Mouse (Mus musculus): Measurements from ENCODE around the gene Arpc3.

Gene Arpc3

DNA sequence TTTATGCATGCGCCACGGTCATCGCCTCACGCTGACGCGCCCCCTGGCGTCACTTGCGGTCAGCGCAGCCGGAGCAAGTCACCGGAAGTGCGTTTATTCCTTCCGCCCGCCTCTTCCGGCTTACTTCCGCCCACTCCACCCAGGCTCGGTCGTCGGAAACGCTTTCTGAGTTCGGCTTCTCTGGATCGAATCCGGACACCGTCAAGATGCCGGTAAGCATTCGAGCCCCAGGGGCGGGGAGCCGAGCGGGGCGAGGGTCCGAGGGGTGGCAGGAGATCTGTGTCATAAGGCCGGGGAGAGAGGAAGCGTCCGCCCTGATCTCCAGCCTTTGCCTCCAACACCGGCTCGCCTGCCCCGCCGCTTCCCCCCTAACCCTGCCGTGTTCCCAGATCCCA, at the start of gene Arpc3:
Gene Arpc3 (plus strand): TSS at position 93 of the 395 bp plus-strand sequence.
- peak; percentile 94 to 95 for DNase-seq

DNA sequence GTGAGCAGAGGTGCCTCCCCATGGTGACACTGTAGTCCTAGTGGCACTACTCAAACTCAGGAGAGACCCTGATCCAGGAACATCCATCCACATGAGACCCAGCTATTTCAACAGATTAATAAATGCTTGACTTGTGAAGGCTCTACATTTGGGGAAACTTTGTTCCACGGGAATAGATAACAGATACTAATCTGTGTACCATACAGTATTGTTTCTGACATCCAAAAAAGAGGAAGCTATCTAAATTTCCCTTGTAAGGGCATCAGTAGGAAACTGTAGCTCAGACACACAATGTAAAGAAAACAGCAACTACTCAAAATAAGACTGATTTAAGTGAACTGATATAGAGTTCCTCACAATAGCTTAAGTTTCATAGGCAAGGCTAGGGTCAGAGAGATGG, 48.8 kb upstream of the Arpc3 start:
- no peak for DNase-seq

DNA sequence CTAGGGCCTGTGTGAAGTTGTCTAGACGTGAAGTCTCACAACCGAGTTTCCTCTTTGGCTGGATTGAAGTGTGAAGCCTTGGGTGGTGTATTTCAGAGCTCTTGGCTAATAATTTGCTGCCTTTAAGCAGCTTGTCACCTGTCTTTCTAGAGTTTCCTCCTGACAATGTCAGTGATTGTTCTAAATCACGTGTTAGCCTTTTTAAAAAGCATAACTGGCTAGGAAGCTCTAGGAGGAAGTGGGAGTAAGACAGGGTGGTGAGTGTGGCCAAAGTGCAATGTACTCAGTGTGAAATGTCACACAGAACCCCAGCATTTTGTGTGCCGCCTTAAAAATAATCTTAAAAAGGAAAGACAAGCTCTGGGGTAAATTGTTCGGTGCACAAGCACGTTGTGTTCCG, 47.9 kb upstream of the Arpc3 start:
- no peak for DNase-seq

DNA sequence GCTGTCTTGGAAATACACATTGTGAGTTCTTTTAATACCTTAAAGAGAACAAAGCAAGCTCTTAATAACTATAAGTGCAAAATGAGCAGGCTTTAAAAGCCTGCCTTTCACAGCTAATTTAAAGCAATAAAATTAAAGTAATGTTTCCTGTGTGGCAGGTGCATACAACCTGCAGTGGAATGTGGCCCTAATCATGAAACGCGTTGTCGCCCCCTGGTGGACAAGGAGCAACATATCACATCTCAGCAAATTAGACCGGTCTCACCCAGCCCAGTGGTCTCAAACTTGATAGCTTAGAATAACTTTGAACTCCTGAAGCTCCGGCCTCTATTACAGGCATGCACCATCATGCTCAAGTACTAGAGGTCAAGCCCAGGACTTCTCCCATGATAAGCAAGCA, 47.4 kb upstream of the Arpc3 start:
- peak; percentile 85 to 86 for DNase-seq

DNA sequence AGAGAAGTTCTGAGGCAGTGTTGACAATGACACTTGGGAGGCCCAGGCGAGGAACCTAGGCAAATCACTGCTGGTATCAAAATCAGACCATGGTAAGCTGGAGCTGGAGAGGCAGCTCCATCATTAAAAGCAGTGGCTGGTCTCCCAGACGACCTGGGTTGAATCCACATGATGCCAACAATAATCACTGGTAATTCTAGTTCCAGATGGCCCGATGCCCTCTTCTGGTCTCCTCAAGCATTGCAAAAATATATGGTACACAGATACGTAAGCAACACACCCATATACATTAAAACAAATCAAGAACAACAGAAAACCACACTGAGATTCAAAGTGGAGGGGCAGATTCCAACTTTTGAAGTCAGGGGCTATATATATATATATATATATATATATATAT, 45.9 kb upstream of the Arpc3 start:
- DNase-seq, result no peak

DNA sequence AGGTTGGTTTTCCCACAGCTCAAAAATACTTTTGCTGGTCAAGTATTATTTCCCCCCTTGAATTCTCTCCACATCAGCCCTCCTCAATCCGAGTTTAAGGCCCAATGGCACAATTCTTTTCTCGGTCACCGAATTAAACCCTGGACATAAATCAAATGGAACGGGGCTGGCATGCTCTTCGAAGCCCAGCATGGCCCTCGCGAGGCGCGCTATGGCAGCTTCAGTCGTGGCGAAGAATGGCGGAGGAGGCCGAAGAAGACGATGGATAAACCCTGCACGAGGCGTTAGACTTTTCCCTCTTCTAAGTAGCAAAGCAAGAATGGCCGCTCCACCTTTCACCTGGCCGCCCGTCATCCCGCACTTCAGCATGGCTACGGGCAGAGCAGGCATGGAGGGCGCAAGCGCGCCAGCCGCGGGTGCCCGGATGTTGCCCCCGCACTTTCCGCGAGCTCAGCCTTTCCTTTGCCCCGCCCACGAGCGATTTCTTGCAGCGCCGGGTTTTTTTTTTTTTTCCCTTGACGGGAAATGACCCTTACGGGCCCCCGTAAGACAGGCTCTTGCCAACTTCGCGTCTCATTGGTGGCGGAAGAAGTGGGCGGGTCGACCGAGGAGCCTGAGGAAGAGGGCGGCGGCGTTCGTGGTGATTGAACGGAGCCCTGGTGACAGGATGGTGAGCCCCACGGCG, 37.7 kb upstream of the Arpc3 start, which contains the start of the genes Rad9b and Vps29:
Gene Rad9b (minus strand): TSS at position 427 of the 685 bp plus-strand sequence.
Gene Vps29 (plus strand): TSS at position 563 of the 685 bp plus-strand sequence.
- peak; percentile 99 to 100 for DNase-seq

DNA sequence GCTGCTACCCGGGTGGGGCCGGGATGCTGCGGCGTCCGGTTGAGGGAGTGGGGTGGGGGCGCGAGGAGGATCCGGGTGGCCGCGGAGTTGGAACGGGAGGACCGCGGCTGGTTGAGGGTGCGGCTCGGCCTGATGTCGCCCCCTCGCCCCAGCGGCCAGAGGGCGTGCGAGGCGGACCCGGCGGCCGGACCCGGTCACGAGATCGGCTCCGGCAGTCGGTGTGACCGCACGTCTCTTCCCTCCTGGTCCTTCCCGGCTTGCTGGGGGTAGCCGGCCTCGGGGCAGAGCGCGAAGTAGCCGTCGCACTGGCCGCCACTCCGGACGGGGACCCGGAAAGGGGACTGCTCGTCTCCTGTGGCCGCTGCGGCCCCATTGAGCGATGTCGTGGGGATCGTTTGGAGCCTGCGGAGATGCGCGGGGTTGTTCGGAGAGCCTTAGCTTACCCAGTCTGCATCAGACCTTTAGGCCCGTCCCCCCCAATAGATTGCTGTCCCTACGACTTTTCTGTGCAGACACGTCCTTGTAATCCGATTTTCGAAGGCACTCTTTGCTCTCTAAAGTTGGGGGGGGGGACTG, 37.1 kb upstream of the Arpc3 start:
- DNase-seq, result no peak

DNA sequence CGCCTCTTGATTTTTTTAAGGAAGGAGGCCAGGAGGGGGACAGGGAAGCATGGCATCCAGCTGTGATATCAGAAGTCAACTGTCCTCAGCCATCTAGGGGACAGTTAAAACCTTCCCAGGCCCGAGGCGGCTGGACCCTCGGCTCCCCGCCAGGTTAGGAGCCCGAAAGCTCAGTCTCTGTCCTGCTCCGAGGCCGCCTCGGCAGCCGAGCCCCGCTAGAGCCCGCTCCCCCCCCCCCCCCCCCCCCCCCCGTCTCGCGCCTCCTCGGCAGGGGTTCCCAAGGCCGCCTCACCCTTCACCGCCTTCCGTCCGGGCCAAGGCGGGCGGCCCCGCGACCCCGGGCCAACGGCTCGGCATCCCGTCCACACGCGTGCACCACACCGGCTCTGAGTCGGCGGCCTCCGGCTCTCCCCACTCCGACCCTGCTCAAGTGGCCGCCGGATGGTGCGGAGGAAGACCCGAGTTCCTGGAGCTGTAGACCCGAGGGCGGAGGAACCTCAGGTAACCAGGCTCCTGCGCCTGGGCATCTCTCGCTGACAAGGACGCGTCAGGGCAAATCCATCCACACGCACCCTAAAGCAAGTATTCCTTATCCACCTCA, 20.0 kb upstream of the Arpc3 start, which contains the start of gene Gpn3:
Gene Gpn3 (plus strand): TSS at position 286 of the 601 bp plus-strand sequence.
- no peak for DNase-seq

DNA sequence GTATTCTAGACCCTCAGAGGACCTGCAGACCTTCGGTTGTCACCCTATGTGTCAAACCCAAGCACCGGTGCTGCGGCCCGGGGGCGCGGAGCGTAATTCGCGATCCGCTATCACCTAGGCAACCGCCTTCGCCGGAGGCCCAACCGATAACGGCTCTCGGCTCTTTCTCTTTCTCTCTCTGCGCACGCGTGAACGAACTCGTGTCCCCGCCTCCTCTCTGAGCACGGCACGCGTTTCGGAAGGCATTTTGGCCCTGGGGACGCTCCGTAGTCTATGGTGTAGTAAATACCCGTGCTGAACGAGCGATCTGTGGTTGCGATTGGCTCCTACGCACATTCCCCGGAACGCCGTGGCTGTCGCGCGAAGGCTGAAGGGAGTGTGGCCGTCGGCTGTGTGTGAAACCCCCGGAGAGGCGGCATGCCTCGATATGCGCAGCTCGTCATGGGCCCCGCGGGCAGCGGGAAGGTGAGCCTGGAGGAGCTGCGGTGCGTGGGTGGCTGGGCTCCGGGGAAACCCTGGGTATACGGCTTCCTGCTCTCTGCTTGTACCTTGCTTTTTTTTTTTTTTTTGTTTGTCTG, 19.4 kb upstream of the Arpc3 start, which contains the start of gene Fam216a:
Gene Fam216a (minus strand): TSS at position 173 of the 578 bp plus-strand sequence.
- peak; percentile 100 for DNase-seq

DNA sequence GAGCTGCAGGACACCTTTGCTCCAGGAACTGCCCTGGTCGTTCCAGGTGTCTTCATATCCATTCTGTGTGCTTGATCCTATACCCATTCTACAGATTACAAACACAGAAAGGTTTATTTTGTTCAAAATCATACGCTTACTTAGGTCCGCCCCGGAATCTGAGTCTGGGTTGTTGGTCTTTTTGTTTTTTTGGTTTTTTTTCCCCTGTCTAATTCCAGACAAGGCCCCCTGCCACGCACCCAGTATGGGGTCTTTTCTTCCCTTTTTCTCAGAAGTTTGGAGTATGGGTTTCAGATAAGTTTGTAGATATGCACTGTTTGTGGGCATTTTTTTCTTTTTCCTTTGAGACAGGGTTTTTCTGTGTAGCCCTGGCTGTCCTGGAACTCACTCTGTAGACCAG, 18.8 kb upstream of the Arpc3 start:
- DNase-seq, result no peak

DNA sequence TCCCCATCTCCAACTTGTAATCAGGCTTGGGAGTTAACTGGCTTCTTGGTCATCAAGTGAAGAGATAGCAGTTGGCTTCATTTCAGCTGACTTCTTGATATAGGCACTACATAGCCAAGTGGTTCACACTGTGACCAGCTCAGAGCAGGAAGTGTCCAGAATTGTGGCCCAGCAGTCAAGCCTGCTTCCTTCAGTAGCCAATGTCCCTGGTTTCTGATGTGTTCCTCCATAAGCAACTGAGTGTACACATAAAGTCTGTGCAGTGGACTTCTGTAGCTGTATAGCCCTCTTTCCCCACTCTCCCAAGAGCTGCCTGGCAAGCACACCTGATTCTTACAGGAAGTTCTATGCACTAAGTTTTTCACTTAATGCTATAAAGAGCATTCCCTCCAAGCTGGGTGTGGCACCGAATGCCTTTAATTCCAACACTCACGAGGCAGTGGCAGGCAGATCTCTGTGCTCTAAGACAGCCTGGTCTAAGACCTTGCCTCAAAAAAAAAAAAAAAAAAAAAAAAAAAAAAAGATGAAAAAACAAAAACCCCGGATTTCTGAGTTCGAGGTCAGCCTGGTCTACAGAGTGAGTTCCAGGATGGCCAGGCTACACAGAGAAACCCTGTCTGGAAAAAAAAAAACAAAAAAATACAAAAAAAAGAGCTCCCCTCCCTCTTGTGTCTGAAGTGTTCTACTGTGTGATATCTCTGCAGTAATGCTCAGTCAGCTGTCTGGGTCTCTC, 14.4 kb upstream of the Arpc3 start:
- DNase-seq, result no peak

DNA sequence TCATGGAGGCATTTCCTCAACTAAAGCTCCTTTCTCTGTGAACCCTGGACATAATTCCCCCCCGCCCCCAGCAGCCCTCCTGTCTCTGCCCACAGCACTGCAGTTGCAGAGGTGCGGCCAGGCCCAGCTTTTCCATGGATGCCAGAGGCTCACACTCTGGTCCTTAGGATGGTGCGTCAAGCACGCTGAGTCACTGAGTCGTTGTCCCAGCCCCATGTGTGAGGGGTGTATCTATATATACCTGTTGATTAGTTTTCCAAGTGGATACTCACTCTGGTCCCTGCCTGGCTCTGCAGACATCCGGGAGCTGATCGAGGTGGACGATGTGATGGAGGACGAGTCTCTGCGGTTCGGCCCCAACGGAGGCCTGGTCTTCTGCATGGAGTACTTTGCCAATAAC, 13.5 kb upstream of the Arpc3 start:
- DNase-seq, result no peak

DNA sequence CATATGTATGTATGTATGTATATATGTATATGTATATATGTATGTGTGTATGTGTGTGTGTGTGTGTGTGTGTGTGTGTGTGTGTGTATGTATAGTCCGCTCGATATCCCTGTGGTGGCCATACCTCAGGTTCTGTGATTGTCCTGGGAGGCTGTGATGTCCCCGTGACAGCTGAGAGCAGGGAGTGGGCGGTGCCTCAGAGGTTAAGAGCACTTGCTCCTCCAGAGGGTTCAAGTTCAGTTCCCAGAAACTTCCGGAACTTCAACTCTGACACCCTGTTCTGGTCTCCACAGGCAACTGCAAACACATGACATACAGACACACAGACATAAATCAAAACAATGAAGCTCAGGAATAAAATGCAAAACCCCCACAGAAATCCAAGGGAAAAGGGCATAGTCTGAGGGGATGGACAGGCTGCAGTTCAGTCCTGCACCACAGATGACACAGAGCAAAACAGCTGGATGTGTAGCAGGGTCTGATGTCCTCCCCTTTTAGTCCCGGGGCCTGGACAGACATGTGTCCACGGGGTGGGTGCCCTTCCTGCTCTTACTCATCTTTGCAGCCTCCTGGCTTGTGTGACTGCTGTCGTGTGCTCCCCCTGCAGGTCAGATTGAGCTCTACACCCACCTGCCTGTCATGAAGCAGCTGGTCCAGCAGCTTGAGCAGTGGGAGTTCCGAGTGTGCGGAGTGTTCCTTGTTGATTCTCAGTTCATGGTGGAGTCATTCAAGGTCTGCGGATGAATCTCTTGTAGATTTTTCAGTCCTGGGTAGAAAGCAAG, 12.1 kb upstream of the Arpc3 start:
- peak; percentile 83 to 86 for DNase-seq

DNA sequence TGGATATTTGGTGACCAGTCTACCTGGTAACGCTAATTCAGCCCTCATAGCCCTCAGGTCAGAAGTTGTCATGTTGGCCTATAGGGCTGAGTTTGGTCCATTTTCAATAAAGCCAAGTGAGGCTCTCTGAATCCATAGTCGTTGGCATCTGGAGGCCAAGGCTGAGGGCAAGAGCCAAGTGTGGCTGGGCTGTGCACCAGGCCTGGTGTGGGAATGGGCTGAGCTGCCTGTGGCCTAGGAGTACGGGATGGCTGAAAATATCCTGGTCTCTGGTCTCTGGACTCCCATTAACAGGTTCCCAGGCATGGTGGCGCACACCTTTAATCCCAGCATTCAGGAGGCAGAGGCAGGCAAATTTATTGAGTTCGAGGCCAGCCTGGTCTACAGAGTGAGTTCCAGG, 1.7 kb upstream of the Arpc3 start:
- DNase-seq, result no peak

DNA sequence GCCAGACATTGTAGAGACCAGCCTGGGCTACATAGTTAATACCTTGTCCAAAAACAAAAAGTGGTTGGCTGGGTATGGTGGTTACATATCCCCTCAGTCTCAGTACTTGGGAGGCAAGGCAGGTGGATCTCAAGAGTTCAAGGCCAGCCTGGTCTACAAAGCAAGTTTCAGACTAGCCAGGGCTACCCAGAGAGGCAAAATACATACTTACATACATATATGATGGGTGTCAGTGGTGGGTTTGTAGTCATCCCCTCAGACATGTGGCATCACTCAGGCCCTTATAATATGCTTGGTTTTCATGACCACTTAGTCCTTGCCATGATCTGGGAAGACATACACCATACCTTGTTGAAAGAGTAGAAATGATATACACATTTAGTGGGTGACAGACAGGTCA, 1.0 kb upstream of the Arpc3 start:
- DNase-seq, result no peak

DNA sequence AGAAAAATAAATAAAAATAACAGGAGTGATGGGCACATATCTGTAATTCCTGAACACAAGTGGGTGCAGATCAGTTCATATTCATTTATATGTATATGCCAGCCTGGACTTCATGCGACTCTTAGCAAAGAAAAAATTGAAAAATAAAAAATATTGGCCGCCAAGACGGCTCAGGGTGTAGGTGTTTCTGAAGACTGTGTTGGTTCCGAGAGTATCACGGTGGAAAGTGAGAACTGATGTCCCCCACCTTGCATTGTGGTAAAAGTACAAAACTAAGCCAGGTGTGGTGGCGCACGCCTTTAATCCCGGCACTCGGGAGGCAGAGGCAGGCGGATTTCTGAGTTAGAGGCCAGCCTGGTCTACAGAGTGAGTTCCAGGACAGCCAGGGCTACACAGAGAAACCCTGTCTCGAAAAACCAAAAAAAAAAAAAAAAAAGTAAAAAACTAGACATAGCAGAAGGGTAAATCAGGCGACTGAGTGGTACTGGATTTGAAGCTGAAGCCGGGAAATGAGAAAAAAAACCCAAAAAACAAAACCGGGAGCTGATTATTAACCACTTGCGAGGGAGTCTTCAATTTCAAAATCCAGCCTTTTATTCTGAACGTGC, 396 bp upstream of the Arpc3 start:
- DNase-seq, result no peak

DNA sequence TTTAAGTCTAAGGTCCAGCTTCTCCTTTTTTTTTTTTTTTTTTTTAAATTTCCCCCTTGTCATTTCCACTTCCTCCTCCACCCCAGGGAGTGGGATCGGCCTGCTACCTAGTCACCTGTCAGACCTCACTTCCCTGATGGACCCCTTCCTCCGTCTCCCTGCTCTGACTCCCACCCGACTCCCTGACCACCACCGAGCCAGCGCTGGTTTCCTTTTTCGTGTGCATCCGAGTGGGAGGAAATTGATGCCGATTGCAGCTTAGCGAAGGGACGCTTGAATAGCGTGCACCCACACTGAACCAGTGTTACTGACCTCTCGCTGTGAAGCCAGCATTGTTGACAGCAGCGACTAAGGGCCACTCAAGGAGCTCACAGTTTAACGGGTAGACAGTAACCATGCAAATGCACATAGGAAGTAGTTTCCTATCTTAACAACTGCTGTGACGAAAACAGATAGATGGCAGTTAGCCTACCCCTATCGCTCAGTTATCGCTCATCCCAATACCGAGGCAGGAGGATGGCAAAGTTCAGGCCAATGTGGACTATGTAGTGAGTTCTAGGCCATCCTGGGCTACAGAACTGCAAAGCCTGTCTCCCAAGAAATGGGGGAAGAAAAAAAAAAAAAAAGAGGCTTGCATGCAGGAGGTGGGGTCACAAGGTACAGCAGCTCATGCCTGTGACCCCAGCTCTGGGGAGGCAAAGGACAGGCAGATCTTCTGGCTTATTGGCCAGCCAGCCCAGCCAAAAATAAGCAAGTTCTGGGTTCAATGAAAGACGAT, 738 bp downstream of the Arpc3 start:
- no peak for DNase-seq

DNA sequence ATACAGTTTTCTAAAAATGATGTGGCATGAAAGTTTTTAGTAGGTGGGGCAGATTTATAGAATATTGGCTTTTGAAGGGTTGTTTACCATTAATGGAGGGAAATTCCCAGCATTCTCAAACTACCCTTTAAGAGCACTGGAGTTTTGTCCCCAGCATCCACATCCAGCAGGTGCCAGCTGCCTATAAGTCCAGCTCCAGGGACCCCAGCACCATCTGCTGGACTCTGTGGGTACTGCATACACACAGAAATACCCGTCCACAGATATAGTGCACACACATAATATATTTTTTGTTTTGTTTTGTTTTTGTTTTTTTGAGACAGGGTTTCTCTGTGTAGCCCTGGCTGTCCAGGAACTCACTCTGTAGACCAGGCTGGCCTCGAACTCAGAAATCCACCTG, 2.2 kb downstream of the Arpc3 start:
- peak; percentile 75 to 79 for DNase-seq

DNA sequence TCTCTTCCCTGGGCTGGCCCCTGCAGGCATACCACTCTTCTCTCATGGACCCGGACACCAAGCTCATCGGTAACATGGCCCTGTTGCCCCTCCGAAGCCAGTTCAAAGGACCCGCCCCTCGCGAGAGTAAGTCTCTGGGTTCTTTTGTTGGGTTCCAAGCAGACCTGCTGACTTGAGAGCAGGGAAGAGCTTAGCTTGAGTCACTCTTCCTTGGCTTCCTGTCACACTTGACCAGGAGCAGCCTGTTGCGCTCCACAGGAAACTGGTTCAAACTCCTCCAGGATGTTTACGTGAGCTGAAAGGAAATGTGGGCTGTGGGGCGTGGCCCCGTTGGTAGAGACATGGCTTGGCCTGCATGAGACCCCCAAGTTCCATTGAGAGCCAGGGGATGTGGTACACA, 5.1 kb downstream of the Arpc3 start:
- no peak for DNase-seq

DNA sequence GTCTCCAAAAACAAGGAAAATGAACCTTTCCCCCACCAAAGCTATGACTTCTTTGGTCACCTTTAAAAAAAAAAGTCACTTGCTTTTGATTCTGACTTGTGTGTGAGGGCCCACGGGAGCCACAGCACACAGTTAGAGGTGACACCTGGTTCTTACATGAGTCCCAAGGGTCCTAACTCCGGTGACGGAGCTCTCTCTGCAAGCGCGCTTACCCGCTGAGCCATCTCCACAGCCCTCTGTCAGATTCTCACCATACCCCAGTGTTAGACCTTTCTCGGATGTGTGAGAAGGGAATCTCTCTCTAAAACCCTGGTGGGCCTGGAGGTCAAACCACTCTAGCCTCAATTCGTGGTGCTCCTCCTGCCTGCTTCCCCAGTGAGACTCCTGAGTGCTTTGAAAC, 5.8 kb downstream of the Arpc3 start:
- no peak for DNase-seq

DNA sequence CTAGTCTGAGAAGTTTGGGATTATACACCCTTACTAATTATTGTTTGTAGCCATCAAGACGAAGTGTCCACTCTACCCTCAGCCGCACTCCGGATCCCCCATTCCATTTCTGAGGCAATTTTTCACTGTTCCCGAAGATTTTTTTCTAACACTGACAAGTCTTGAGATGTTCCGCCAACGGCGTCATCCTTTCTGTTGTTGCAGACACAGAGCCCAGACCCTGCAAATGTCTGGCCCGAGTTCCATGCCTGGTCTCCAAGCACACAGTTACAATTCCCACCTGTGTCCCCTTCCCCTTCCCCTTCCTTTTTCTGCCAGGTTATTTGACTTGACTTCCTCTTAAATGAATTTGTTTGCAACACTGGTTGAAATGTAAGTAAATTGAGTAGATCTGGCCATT, 8.2 kb downstream of the Arpc3 start:
- no peak for DNase-seq
